Mouse (Mus musculus) midbrain, embryonic 16.5 days (tissue): Measurements from ENCODE around the gene Hist1h3c. TPM values are rescaled to one million over a fixed set of nuclear protein-coding genes. Genes with fewer than 3 reads are reported as not detected.
A peak's percentile ranks its signal among the peaks of the same experiment; 100 is the strongest.
"Not testable (repeated sequence)": the region's sequence is repeated elsewhere in the genome, so short reads cannot be mapped to it uniquely, and the experiment has no call there.

Experiments used
- ATAC-seq: fragments of 200-750 bp; cut with Nextera tagmentation; 2 replicates; pipeline ENCODE4 v1.8.0; 2017; ENCODE audit warnings: moderate TSS enrichment
- H3K27ac ChIP-seq: fragments of 300-500 bp; sonication (generic); 2 replicates; pipeline ENCODE4 v1.5.1; 2014; ENCODE audit warnings: mild to moderate bottlenecking, low read length, mixed read lengths
- H3K27me3 ChIP-seq: fragments of 300-500 bp; sonication (generic); 2 replicates; pipeline ENCODE4 v1.6.1; 2014; ENCODE audit warnings: low read depth, low read length, mixed read lengths; ENCODE audit not compliant: control insufficient read depth, insufficient read depth
- H3K36me3 ChIP-seq: fragments of 300-500 bp; sonication (generic); 2 replicates; pipeline ENCODE4 v1.6.1; 2014; ENCODE audit warnings: mild to moderate bottlenecking, low read length, moderate library complexity, mixed read lengths; ENCODE audit not compliant: control insufficient read depth, insufficient read depth
- H3K4me1 ChIP-seq: fragments of 300-500 bp; sonication (generic); 2 replicates; pipeline ENCODE4 v1.6.1; 2014; ENCODE audit warnings: mild to moderate bottlenecking, low read length, mixed read lengths; ENCODE audit not compliant: control insufficient read depth, insufficient read depth
- H3K4me2 ChIP-seq: fragments of 300-500 bp; sonication (generic); 2 replicates; pipeline ENCODE4 v1.6.1; 2014; ENCODE audit warnings: mild to moderate bottlenecking, low read length, mixed read lengths
- H3K4me3 ChIP-seq: fragments of 300-500 bp; sonication (generic); 2 replicates; pipeline ENCODE4 v1.5.1; 2014; ENCODE audit warnings: low read depth, mild to moderate bottlenecking, low read length, moderate library complexity, mixed read lengths
- H3K9ac ChIP-seq: fragments of 300-500 bp; sonication (generic); 2 replicates; pipeline ENCODE4 v1.6.1; 2014; ENCODE audit warnings: low read depth, low read length, mixed read lengths
- H3K9me3 ChIP-seq: fragments of 300-500 bp; sonication (generic); replicated peaks from 2 replicates; pipeline ENCODE4 v1.6.1; 2014; ENCODE audit warnings: mild to moderate bottlenecking, low read length, mixed read lengths; ENCODE audit not compliant: control insufficient read depth, poor library complexity, severe bottlenecking
- WGBS: fragments of 180-500 bp; shearing (Covaris S2); extraction: QIAGEN DNeasy Blood & Tissue Kit; methylation state at CpG from one replicate; pipeline ENCODE4 v1.1.7; 2014; 5-methylcytosine and 5-hydroxymethylcytosine counted together
- polyA plus RNA-seq: library from polyadenylated mRNA; unstranded; fragments of >200 nt; fragmentation: Nextera tagmentation; extraction: Ambion mirVana; gene quantifications from 2 replicates; pipeline ENCODE4 v1.2.1, GENCODE M21; 2015

The Hist1h3c gene
- polyA plus RNA-seq, 1 experiment from 2014 or later: not detected

DNA sequence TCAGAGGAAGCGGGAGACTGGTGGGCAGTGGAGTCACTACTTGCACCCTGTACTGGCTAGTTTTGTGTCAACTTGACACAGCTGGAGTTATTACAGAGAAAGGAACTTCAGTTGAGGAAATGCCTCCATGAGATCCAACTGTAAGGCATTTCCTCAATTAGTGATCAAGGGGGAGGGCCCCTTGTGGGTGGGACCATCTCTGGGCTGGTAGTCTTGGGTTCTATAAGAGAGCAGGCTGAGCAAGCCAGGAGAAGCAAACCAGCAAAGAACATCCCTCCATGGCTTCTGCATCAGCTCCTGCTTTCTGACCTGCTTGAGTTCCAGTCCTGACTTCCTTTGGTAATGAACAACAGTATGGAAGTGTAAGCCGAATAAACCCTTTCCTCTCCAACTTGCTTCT is 42.6 kb downstream of the Hist1h3c start:
- not testable (repeated sequence) for H3K27ac ChIP-seq, H3K9me3 ChIP-seq, H3K4me1 ChIP-seq, ATAC-seq, H3K36me3 ChIP-seq, H3K9ac ChIP-seq, H3K27me3 ChIP-seq, H3K4me2 ChIP-seq, H3K4me3 ChIP-seq
- WGBS: 92% methylated on average over 2 of the region's 2 CpGs

DNA sequence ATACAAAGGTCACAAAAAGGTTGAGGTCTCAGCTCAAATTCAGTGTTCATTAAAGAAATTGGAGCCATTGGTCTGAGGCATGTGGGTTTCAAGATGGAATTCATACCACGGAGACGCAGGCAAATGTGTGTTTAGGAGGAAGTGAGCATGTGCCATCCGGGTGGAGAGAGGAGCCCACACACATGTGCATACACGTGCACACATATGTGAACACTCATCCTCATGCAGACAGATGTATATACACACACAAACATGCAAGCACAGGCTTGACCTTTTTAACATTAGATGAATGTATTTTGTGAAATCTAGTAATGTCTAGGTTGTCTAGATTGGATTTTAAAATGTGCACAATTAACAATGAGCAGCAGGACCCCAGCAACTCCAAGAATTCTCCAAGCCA is 43.2 kb downstream of the Hist1h3c start:
- WGBS: 84% methylated on average over 4 of the region's 4 CpGs
- H3K4me1 ChIP-seq: peaks cover 11% of the 10 kb centered on the region
- H3K9me3 ChIP-seq: no peaks in the 10 kb centered on the region
- H3K36me3 ChIP-seq: no peaks in the 10 kb centered on the region
- H3K27ac ChIP-seq: no peak overlapping the region
- no peaks in the 10 kb centered on the region for H3K27me3 ChIP-seq
- no peak for ATAC-seq
- H3K4me3 ChIP-seq: no peak overlapping the region
- H3K9ac ChIP-seq: no peak overlapping the region
- H3K4me2 ChIP-seq: no peak overlapping the region

DNA sequence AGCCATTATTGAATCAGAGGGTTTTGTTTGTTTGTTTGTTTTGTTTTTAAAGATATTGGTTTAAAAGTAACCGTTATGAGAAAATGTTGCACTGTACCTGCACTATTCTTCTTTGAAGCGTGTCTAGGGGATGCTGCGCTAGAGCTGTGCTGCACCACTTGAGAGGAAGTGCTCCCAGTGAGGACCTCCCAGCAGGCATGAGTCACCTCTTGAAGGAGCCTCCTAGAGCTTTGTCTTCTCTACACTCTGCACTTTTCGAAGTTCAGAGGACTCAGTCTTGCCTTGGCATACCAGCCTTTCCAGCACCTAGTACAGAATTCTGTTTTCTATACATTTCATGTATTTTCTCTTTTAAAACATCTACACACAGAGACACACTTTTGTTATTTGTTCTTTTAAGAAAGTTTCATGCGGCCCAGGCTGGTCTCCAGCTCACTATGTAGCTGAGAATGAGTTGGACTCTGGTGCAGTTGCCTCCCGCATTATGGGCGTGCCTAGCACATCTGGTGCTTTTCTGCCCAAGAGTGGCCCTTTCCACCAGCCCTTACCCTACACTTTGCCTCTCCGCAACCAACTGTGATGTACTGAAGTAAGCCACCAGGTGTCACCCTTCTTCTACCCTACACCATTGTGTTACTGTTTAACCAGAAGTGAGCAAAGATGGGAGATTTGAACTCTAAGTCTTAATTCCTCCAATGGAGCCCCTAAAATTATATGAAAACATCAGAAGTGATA is 44.4 kb downstream of the Hist1h3c start:
- Histone ChIP-seq H3K27me3 (no peaks in the 10 kb centered on the region), H3K4me2 (no peak overlapping the region), H3K9me3 (no peaks in the 10 kb centered on the region), H3K4me3 (no peak overlapping the region), H3K4me1 (peaks cover 11% of the 10 kb centered on the region), H3K36me3 (no peaks in the 10 kb centered on the region), H3K9ac (no peak overlapping the region), H3K27ac (no peak overlapping the region)
- ATAC-seq: 0 out of 2 replicates have a peak, but pooled peaks have one; percentile 15
- 28% methylated on average over 8 of the region's 8 CpGs for WGBS

DNA sequence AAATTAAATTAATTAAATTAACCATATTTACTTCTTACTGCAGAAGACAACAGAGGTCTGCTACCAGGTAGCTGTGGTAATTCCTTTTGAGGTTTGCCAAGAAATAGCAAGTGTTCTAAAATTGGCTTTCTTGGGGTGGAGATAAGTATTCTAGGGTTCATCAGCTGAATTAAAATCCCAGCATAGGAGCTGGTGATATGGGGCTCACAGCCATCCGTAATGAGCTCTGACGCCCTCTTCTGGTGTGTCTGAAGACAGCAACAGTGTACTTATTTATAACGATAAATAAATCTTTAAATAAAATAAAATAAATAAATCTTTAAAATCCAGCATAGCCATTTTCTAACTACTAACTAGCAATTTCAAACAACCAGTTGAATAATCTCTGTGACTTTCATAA is 45.6 kb downstream of the Hist1h3c start:
- Histone ChIP-seq H3K9me3 (no peaks in the 10 kb centered on the region), H3K4me1 (peaks cover 11% of the 10 kb centered on the region), H3K4me2 (no peak overlapping the region), H3K4me3 (no peak overlapping the region), H3K27me3 (no peaks in the 10 kb centered on the region), H3K36me3 (no peaks in the 10 kb centered on the region), H3K9ac (no peak overlapping the region), H3K27ac (no peak overlapping the region)
- 73% methylated on average over 3 of the region's 3 CpGs for WGBS
- no peak for ATAC-seq

DNA sequence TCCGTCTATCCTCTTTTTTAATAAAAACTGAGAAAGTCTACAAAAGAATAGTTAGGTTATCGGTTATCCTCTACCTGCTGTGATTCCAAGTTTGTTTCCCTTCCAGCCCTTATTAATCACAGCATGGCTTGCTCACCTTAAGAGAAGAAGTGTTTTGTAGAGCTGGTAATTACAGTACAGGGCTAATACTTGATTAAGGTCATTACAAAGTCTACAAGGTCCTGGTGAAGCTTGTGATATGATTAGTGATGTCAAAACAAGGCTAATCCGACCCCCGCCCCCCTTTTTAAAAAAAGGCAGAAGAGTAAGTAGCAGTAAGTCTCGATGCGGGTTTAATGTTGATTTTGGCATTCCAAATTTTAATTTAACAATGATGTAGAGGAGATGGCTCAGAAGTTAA is 46.4 kb downstream of the Hist1h3c start:
- WGBS: 60% methylated on average over 6 of the region's 6 CpGs
- Histone ChIP-seq H3K4me3 (no peak overlapping the region), H3K27me3 (no peaks in the 10 kb centered on the region), H3K4me2 (peak overlapping the region; percentile 84), H3K36me3 (no peaks in the 10 kb centered on the region), H3K9me3 (no peaks in the 10 kb centered on the region), H3K9ac (0 out of 2 replicates have a peak overlapping the region, but pooled peaks have one; percentile 14), H3K27ac (peak overlapping the region; percentile 67), H3K4me1 (peaks cover 11% of the 10 kb centered on the region)
- ATAC-seq: no peak

DNA sequence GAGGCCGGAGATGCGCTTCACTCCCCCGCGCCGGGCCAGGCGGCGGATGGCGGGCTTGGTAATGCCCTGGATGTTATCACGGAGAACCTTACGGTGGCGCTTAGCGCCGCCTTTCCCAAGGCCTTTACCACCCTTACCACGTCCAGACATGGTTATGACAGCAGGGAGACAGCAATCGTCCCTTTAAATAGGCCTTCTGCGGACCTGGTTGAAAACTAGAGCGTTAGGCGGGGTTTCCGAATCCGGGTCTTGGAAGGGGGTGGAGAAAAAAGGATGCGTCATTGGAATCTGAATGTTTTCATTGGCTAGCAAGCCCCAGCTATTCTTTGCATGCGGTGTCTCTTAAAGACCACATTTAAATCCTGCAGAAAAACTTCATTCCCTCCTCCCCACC is 47.1 kb downstream of the Hist1h3c start, which contains the start of gene Hist1h4c:
Gene Hist1h4c, minus strand, starts transcription at position 155 of the 394 bp plus-strand sequence.
- Histone ChIP-seq H3K27me3 (no peaks in the 10 kb centered on the region), H3K4me3 (peak within 1 kb of the TSS; percentile 52), H3K27ac (peak within 1 kb of the TSS; percentile 90), H3K4me2 (peak within 1 kb of the TSS; percentile 84), H3K36me3 (no peaks in the 10 kb centered on the region), H3K4me1 (peaks cover 11% of the 10 kb centered on the region), H3K9me3 (no peaks in the 10 kb centered on the region), H3K9ac (peak within 1 kb of the TSS; percentile 58)
- WGBS: under 1% methylated on average over 21 of the region's 22 CpGs
- peak; percentile 97 for ATAC-seq

DNA sequence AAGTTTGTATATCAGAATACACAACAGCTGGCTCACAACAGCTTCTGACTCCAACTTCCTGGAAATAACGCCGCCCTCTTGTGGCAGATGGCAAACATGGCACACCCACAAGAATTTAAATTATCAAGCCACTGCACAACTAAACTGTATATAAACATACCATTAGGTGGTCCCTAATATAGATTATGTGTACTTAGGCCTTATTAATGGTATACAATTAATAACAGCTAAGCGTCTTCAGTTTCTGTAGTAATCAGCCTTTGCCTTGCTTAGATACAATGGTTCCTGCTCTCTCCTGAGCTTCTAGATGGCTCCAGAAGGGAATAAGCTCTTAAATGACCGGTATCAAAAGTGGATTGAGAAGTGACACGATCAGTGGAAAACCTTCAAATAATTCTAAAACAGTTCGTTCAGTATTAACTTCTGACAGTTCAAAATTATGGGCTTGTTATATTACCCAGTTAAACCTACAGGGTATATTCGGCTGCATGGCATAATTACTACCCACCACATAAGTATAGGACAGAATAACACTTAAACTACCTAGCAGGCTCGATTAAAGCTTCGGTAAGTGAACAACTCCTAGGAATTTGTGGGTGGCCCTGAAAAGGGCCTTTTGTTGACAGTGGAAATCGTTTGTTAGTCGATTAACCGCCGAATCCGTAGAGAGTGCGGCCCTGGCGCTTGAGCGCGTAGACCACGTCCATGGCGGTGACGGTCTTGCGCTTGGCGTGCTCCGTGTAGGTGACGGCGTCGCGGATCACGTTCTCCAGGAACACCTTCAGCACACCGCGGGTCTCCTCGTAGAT is 47.7 kb downstream of the Hist1h3c start:
- peaks cover 11% of the 10 kb centered on the region for H3K4me1 ChIP-seq
- peak overlapping the region; percentile 90 for H3K27ac ChIP-seq
- peak; percentile 87 for ATAC-seq
- peak overlapping the region; percentile 58 for H3K9ac ChIP-seq
- peak overlapping the region; percentile 52 for H3K4me3 ChIP-seq
- peak overlapping the region; percentile 84 for H3K4me2 ChIP-seq
- no peaks in the 10 kb centered on the region for H3K9me3 ChIP-seq
- no peaks in the 10 kb centered on the region for H3K36me3 ChIP-seq
- WGBS: under 1% methylated on average over 23 of the region's 32 CpGs
- H3K27me3 ChIP-seq: no peaks in the 10 kb centered on the region

DNA sequence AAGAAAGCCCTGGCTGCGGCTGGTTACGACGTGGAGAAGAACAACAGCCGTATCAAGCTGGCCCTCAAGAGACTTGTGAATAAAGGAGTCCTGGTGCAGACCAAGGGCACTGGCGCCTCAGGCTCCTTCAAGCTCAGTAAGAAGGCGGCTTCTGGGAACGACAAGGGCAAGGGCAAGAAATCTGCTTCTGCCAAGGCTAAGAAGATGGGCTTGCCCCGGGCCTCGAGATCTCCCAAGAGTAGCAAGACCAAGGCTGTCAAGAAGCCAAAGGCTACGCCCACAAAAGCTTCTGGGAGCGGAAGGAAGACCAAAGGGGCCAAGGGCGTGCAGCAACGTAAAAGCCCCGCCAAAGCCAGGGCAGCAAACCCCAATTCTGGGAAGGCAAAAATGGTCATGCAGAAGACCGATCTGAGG is 49.3 kb downstream of the Hist1h3c start:
- no peaks in the 10 kb centered on the region for H3K9me3 ChIP-seq
- WGBS: 65% methylated on average over 15 of the region's 15 CpGs
- H3K4me2 ChIP-seq: no peak overlapping the region
- no peak overlapping the region for H3K9ac ChIP-seq
- H3K27me3 ChIP-seq: no peaks in the 10 kb centered on the region
- no peak overlapping the region for H3K27ac ChIP-seq
- no peak for ATAC-seq
- H3K4me3 ChIP-seq: no peak overlapping the region
- no peaks in the 10 kb centered on the region for H3K36me3 ChIP-seq
- H3K4me1 ChIP-seq: peaks cover 11% of the 10 kb centered on the region

DNA sequence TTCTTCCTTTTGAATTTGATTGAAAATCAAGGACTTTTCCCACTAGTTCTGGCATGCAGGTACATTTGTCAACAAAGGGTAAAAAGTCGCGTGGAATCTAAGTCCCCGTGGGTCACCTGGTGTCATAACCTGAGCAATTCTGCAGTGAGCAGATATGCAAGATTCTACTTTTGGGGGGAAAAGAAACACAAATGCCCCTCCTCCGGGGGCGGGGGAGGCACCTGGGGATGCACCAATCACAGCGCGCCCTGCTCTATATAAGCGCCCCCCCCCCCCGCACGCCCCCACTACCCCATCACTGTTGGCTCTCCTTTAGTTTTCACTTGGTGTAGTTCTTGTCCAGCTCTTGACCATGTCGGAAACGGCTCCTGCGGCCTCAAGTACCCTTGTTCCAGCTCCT is 49.9 kb downstream of the Hist1h3c start, which contains the start of gene Hist1h1t:
Gene Hist1h1t, plus strand, starts transcription at position 301 of the 400 bp plus-strand sequence.
- ATAC-seq: no peak
- H3K4me1 ChIP-seq: peaks cover 11% of the 10 kb centered on the region
- H3K9ac ChIP-seq: no peak within 1 kb of the TSS
- no peaks in the 10 kb centered on the region for H3K9me3 ChIP-seq
- no peaks in the 10 kb centered on the region for H3K27me3 ChIP-seq
- 48% methylated on average over 12 of the region's 13 CpGs for WGBS
- H3K4me3 ChIP-seq: no peak within 1 kb of the TSS
- H3K4me2 ChIP-seq: no peak within 1 kb of the TSS
- H3K27ac ChIP-seq: no peak within 1 kb of the TSS
- no peaks in the 10 kb centered on the region for H3K36me3 ChIP-seq
